Mouse (Mus musculus): ENCODE data around the gene Atg101.
A peak's percentile ranks its signal among the peaks of the same experiment; 100 is the strongest.

The Atg101 gene

GRCm38 (mm10) chr15:101308440-101309348 lies 24.6 kb downstream of the Atg101 start:
- Histone ChIP-seq H3K9me3 (ENCODE audit: low read length) (no peaks in the 10 kb centered on the region), H3K4me1 (replicated peaks; ENCODE audit: low read depth, low read length) (peaks cover 10% of the 10 kb centered on the region), H3K36me3 (ENCODE audit: insufficient read depth, low read length) (no peaks in the 10 kb centered on the region), H3K4me3 (replicated peaks; ENCODE audit: low read length) (no peak overlapping the region), H3K27me3 (ENCODE audit: insufficient read depth, low read length) (no peaks in the 10 kb centered on the region)
- TF ChIP-seq CTCF (conservative IDR thresholded peaks at IDR 0.05; ENCODE audit: low read length), result no peak
- no peak for TF ChIP-seq NANOG (IDR thresholded peaks at IDR 0.05; ENCODE audit: borderline replicate concordance, low read length)
- TF ChIP-seq POU5F1 (IDR thresholded peaks at IDR 0.05; ENCODE audit: borderline replicate concordance, low read length), result no peak

GRCm38 (mm10) chr15:101309493-101309892 lies 25.4 kb downstream of the Atg101 start:
- H3K9me3 ChIP-seq (ENCODE audit: low read length), result no peaks in the 10 kb centered on the region
- no peak overlapping the region for H3K4me3 ChIP-seq (replicated peaks; ENCODE audit: low read length)
- H3K27me3 ChIP-seq (ENCODE audit: insufficient read depth, low read length), result no peaks in the 10 kb centered on the region
- TF ChIP-seq POU5F1 (IDR thresholded peaks at IDR 0.05; ENCODE audit: borderline replicate concordance, low read length), result no peak
- TF ChIP-seq NANOG (IDR thresholded peaks at IDR 0.05; ENCODE audit: borderline replicate concordance, low read length), result no peak
- no peak for TF ChIP-seq CTCF (conservative IDR thresholded peaks at IDR 0.05; ENCODE audit: low read length)
- no peaks in the 10 kb centered on the region for H3K36me3 ChIP-seq (ENCODE audit: insufficient read depth, low read length)
- H3K4me1 ChIP-seq (replicated peaks; ENCODE audit: low read depth, low read length), result peaks cover 10% of the 10 kb centered on the region

GRCm38 (mm10) chr15:101311087-101311770 lies 27.2 kb downstream of the Atg101 start:
- Histone ChIP-seq H3K4me1 (replicated peaks; ENCODE audit: low read depth, low read length) (peaks cover 24% of the 10 kb centered on the region), H3K4me3 (replicated peaks; ENCODE audit: low read length) (no peak overlapping the region), H3K36me3 (ENCODE audit: insufficient read depth, low read length) (no peaks in the 10 kb centered on the region), H3K27me3 (ENCODE audit: insufficient read depth, low read length) (no peaks in the 10 kb centered on the region), H3K9me3 (ENCODE audit: low read length) (no peaks in the 10 kb centered on the region)
- TF ChIP-seq POU5F1 (IDR thresholded peaks at IDR 0.05; ENCODE audit: borderline replicate concordance, low read length), result no peak
- TF ChIP-seq NANOG (IDR thresholded peaks at IDR 0.05; ENCODE audit: borderline replicate concordance, low read length), result no peak
- no peak for TF ChIP-seq CTCF (conservative IDR thresholded peaks at IDR 0.05; ENCODE audit: low read length)

- no peaks in the 10 kb centered on the region for H3K9me3 ChIP-seq (ENCODE audit: low read length)
- H3K4me3 ChIP-seq (replicated peaks; ENCODE audit: low read length), result no peak overlapping the region
- peaks cover 32% of the 10 kb centered on the region for H3K4me1 ChIP-seq (replicated peaks; ENCODE audit: low read depth, low read length)
- no peaks in the 10 kb centered on the region for H3K27me3 ChIP-seq (ENCODE audit: insufficient read depth, low read length)
- H3K36me3 ChIP-seq (ENCODE audit: insufficient read depth, low read length), result no peaks in the 10 kb centered on the region
- TF ChIP-seq CTCF (conservative IDR thresholded peaks at IDR 0.05; ENCODE audit: low read length), result no peak
- TF ChIP-seq POU5F1 (IDR thresholded peaks at IDR 0.05; ENCODE audit: borderline replicate concordance, low read length), result no peak
- TF ChIP-seq NANOG (IDR thresholded peaks at IDR 0.05; ENCODE audit: borderline replicate concordance, low read length), result no peak
Measured at GRCm38 (mm10) chr15:101312006-101312405, 27.9 kb downstream of the Atg101 start.

- H3K27me3 ChIP-seq (ENCODE audit: insufficient read depth, low read length), result no peaks in the 10 kb centered on the region
- no peaks in the 10 kb centered on the region for H3K9me3 ChIP-seq (ENCODE audit: low read length)
- no peak overlapping the region for H3K4me3 ChIP-seq (replicated peaks; ENCODE audit: low read length)
- peaks cover 52% of the 10 kb centered on the region for H3K4me1 ChIP-seq (replicated peaks; ENCODE audit: low read depth, low read length)
- no peaks in the 10 kb centered on the region for H3K36me3 ChIP-seq (ENCODE audit: insufficient read depth, low read length)
- no peak for TF ChIP-seq CTCF (conservative IDR thresholded peaks at IDR 0.05; ENCODE audit: low read length)
- no peak for TF ChIP-seq POU5F1 (IDR thresholded peaks at IDR 0.05; ENCODE audit: borderline replicate concordance, low read length)
- no peak for TF ChIP-seq NANOG (IDR thresholded peaks at IDR 0.05; ENCODE audit: borderline replicate concordance, low read length)
Measured at GRCm38 (mm10) chr15:101315378-101315777, 31.3 kb downstream of the Atg101 start.

GRCm38 (mm10) chr15:101315832-101316231 lies 31.8 kb downstream of the Atg101 start:
- Histone ChIP-seq H3K36me3 (ENCODE audit: insufficient read depth, low read length) (no peaks in the 10 kb centered on the region), H3K9me3 (ENCODE audit: low read length) (no peaks in the 10 kb centered on the region), H3K4me1 (replicated peaks; ENCODE audit: low read depth, low read length) (peaks cover 49% of the 10 kb centered on the region), H3K4me3 (replicated peaks; ENCODE audit: low read length) (no peak overlapping the region), H3K27me3 (ENCODE audit: insufficient read depth, low read length) (no peaks in the 10 kb centered on the region)
- no peak for TF ChIP-seq NANOG (IDR thresholded peaks at IDR 0.05; ENCODE audit: borderline replicate concordance, low read length)
- no peak for TF ChIP-seq POU5F1 (IDR thresholded peaks at IDR 0.05; ENCODE audit: borderline replicate concordance, low read length)
- peak; percentile 77 for TF ChIP-seq CTCF (conservative IDR thresholded peaks at IDR 0.05; ENCODE audit: low read length)

- TF ChIP-seq POU5F1 (IDR thresholded peaks at IDR 0.05; ENCODE audit: borderline replicate concordance, low read length) (no peak), NANOG (IDR thresholded peaks at IDR 0.05; ENCODE audit: borderline replicate concordance, low read length) (no peak), CTCF (conservative IDR thresholded peaks at IDR 0.05; ENCODE audit: low read length) (no peak)
- Histone ChIP-seq H3K4me3 (replicated peaks; ENCODE audit: low read length) (no peak overlapping the region), H3K36me3 (ENCODE audit: insufficient read depth, low read length) (no peaks in the 10 kb centered on the region), H3K4me1 (replicated peaks; ENCODE audit: low read depth, low read length) (peaks cover 46% of the 10 kb centered on the region), H3K9me3 (ENCODE audit: low read length) (no peaks in the 10 kb centered on the region), H3K27me3 (ENCODE audit: insufficient read depth, low read length) (no peaks in the 10 kb centered on the region)
Measured at GRCm38 (mm10) chr15:101316279-101316912, 32.3 kb downstream of the Atg101 start.
